Mouse (Mus musculus): ENCODE measurements around the gene Srp54a. TPM values are rescaled to one million over a fixed set of nuclear protein-coding genes. Genes with fewer than 3 reads are reported as not detected.
"Not testable (repeated sequence)": the region's sequence is repeated elsewhere in the genome, so short reads cannot be mapped to it uniquely, and the experiment has no call there.

Gene Srp54a
- total RNA-seq, 2 experiments from 2014 or later: 84.3 to 96.1 TPM

DNA sequence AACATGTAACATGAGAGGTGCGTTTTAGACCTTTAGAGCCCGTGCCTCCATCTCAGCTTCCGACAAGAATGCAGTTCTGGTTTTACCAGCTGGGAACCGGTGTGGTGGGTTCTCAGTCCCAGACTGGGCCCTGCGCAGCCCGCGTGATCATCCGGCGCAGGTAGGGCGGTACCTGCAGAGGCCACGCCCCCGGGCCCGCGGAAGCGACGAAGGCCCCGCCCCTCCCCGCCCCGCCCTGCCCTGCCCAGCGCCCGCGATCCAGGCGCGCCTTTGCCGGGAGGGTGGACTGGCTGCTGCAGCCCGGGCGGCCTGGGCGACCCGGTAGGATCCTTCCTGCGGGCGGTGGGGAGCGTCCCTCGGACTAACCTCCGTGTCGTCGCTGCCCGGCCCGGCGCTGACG, 44.2 kb downstream of the Srp54a start, which contains the start of gene Fam177a:
TSS of gene Fam177a (plus strand) at position 228 of the 400 bp plus-strand sequence.
- DNase-seq (ENCODE audit: low spot score): not testable (repeated sequence)

DNA sequence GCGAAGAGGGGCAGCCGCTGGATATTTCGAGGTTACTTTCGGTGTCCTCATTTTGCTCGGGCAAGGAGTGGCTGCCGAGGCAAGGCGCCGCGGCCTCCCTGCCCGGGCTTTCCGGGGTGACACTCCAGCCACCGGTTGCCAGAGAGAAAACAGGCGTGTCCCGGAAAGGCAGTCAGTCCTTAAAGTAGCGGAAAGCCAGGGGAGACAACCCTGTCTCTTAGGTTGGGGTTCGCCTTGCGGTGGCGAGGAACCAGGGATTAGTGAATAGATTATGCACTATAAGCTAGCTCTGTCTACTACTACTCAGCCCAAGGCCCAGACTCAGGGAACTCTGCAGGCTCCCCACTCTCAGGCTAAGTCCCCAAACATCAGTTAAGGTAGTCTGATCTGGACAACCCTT, 44.7 kb downstream of the Srp54a start:
- not testable (repeated sequence) for DNase-seq (ENCODE audit: low spot score)

DNA sequence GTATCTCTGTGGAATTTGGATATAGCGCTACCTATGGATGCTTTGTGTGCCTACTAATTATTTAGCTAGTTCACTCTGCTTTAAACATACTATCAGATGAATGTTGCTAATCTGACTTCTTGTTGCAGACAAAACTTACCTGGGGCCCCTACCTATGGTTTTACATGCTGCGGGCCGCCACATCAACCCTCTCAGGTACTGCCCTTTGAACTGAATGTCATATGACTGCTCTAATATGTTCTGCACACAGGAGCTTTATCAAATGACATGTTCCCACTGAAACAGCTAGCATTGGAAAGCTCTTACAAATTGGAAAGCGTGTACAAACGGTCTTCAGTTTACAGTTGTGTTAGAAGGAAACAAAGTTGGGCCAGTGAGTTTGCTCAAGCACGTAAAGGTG, 55.5 kb downstream of the Srp54a start:
- DNase-seq (ENCODE audit: low spot score): not testable (repeated sequence)

DNA sequence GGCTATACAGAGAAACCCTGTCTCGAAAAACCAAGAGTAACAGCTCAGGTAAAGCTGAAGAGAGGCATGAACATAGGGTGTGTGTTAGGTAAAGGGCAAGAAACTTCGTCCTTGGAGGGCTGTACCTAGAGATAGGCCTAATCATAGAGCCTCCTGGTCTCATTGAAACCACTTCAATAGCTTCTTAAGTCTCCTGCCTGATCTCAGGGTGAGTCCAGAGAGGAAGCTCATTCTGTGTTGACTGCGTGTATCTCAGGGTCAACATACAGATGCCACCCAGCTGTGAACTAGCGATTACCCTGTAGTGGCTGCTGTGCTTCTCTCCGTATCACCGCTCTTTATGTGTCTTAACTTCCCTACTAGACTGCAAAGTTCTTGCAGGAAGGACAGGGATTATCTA, 57.8 kb downstream of the Srp54a start:
- not testable (repeated sequence) for DNase-seq (ENCODE audit: low spot score)

DNA sequence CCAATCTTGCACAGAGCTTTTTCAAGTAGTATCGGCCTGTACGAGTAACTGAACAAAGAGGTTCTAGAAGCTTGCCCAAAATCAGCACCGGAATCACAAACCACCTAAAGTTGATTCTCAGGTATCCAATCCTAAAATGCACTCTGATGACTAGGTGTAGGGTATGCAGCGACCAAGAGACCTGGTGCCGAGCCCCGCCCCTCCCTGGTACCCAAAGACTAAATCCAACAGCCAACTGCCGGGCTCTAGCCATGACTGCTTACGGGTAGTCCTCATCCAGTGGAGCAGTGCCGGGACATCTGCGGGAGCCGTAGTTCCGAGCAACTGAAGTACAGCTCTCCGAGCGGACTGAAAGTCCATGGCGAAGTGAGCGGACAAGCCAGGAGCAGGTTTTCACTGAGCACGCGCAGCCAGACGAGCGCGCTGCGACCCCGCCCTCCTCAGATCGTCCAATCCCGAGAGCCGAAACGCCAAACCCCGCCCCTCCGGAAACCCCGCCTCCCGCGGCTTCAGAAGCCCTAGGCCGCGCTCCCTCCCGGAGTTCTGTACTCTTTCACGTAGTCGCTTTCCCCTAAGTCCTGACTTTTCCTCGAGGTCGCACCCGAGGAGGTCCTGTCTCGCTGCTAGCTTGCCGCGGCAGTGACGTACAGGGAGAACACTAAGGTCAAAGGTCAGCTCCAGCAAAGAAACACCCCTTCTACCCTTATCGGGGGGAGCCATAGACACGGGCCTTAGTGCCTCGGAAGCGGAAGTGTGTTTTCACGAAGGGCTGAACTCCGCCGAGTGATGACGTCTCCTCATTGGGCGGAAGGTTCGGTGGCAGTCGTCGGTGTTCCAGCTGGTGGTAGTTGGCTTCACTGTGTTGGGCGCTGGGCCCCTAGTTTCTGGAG, 74.7 kb downstream of the Srp54a start, which contains the start of gene Srp54b:
TSS of gene Srp54b (plus strand) at position 546 of the 890 bp plus-strand sequence.
- DNase-seq (ENCODE audit: low spot score): not testable (repeated sequence)

DNA sequence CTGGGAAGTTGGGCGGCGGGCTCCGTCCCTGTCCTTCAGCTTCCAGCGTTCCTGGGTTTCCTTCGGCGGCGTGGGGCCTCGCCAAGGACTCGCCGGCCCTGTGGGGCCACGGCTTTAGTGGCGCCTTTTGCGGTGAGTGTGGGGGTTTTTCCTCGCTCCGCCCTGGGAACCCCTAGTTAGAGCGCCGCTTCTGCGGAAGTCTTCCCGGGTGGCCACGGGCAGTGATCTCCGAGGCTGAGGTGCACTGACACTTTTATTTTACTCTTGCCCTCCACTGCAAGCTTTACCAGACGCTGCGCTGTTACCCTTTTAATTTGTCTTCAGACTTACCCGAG, 75.4 kb downstream of the Srp54a start:
- not testable (repeated sequence) for DNase-seq (ENCODE audit: low spot score)

Other genes starting within 250 kb of the Srp54a start
- gene Cfl2, start 217.4 kb upstream of the Srp54a start, total RNA-seq (2021): 100 to 1,000 TPM; 462 to 524 TPM
- not detected for gene Gm20403, start 93.7 kb upstream of the Srp54a start, total RNA-seq (2021)
- 1 to 10 TPM; 3.1 to 4.2 TPM for gene Baz1a, start 65.9 kb upstream of the Srp54a start, total RNA-seq (2021)
- gene 2700097O09Rik, start 152 bp upstream of the Srp54a start, total RNA-seq (2021): 1 to 10 TPM; 7.4 to 7.8 TPM
- gene Fam177a, start 44.2 kb downstream of the Srp54a start, total RNA-seq (2021): 1 to 10 TPM in 1 of 2 experiments, not detected in 1; 8.7 TPM
- 10 to 100 TPM; 41.6 to 47.5 TPM for gene Srp54b, start 74.8 kb downstream of the Srp54a start, total RNA-seq (2021)
- gene 1700047I17Rik2, start 119.3 kb downstream of the Srp54a start, total RNA-seq (2021): 1 to 10 TPM in 1 of 2 experiments, not detected in 1; 9.4 TPM
- 10 to 100 TPM; 24.7 to 26.5 TPM for gene Srp54c, start 149.9 kb downstream of the Srp54a start, total RNA-seq (2021)
- 10 to 100 TPM; 12.1 to 12.2 TPM for gene 1110008L16Rik, start 219.3 kb downstream of the Srp54a start, total RNA-seq (2021)
- gene Ppp2r3c, start 222.7 kb downstream of the Srp54a start, total RNA-seq (2021): 1 to 10 TPM; 8.6 to 8.7 TPM

All from gastrocnemius, adult 18-20 months (tissue).